Mouse (Mus musculus): ENCODE measurements at regions not wholly inside any gene's neighbourhood (a gene's known extent, or its start where the extent isn't known, plus 50 kb on each side); places are given as distances from the start of the nearest gene placed in this dataset.

GRCm38 (mm10) chr5:4498425-4498824 lies 259.4 kb downstream of the Fzd1 start:
- Histone ChIP-seq H3K4me3 (ENCODE audit: low read depth, low read length) (no peak overlapping the region), H3K27me3 (replicated peaks; ENCODE audit: control insufficient read depth, insufficient read depth, low read length) (no peaks in the 10 kb centered on the region), H3K4me1 (replicated peaks; ENCODE audit: control insufficient read depth, insufficient read depth, low read length) (0 out of 2 replicates have a peak, but pooled peaks cover 3% of the 10 kb centered on the region), H3K9me3 (ENCODE audit: control insufficient read depth) (no peaks in the 10 kb centered on the region), H3K9ac (ENCODE audit: low read depth, low read length) (no peak overlapping the region), H3K4me2 (replicated peaks; ENCODE audit: low read depth) (no peak overlapping the region), H3K36me3 (ENCODE audit: control insufficient read depth, insufficient read depth) (no peaks in the 10 kb centered on the region), H3K27ac (ENCODE audit: low read depth, low read length) (no peak overlapping the region)
- WGBS: 81% methylated on average over 3 of the region's 3 CpGs
- no peak for TF ChIP-seq CTCF (IDR thresholded peaks at IDR 0.05; ENCODE audit: low read depth)
- ATAC-seq: no peak

- no peak overlapping the region for H3K4me3 ChIP-seq (ENCODE audit: low read depth, low read length)
- no peak overlapping the region for H3K9ac ChIP-seq (ENCODE audit: low read depth, low read length)
- WGBS: 35% methylated on average over 3 of the region's 3 CpGs
- H3K4me2 ChIP-seq (replicated peaks; ENCODE audit: low read depth): peak overlapping the region; percentile 43; the same call in 1 of the 2 replicates
- no peak for TF ChIP-seq CTCF (IDR thresholded peaks at IDR 0.05; ENCODE audit: low read depth)
- 0 out of 2 replicates have a peak, but pooled peaks cover 3% of the 10 kb centered on the region for H3K4me1 ChIP-seq (replicated peaks; ENCODE audit: control insufficient read depth, insufficient read depth, low read length)
- H3K36me3 ChIP-seq (ENCODE audit: control insufficient read depth, insufficient read depth): no peaks in the 10 kb centered on the region
- no peak overlapping the region for H3K27ac ChIP-seq (ENCODE audit: low read depth, low read length)
- no peak for ATAC-seq
- no peaks in the 10 kb centered on the region for H3K27me3 ChIP-seq (replicated peaks; ENCODE audit: control insufficient read depth, insufficient read depth, low read length)
- H3K9me3 ChIP-seq (ENCODE audit: control insufficient read depth): no peaks in the 10 kb centered on the region
These were observed 261.0 kb downstream of the Fzd1 start for GRCm38 (mm10) chr5:4496907-4497200.

GRCm38 (mm10) chr5:4496132-4496906 lies 261.5 kb downstream of the Fzd1 start:
- H3K4me1 ChIP-seq (replicated peaks; ENCODE audit: control insufficient read depth, insufficient read depth, low read length): 0 out of 2 replicates have a peak, but pooled peaks cover 3% of the 10 kb centered on the region
- no peak overlapping the region for H3K9ac ChIP-seq (ENCODE audit: low read depth, low read length)
- 13% methylated on average over 20 of the region's 20 CpGs for WGBS
- no peaks in the 10 kb centered on the region for H3K9me3 ChIP-seq (ENCODE audit: control insufficient read depth)
- H3K36me3 ChIP-seq (ENCODE audit: control insufficient read depth, insufficient read depth): no peaks in the 10 kb centered on the region
- no peaks in the 10 kb centered on the region for H3K27me3 ChIP-seq (replicated peaks; ENCODE audit: control insufficient read depth, insufficient read depth, low read length)
- no peak overlapping the region for H3K4me3 ChIP-seq (ENCODE audit: low read depth, low read length)
- ATAC-seq: no peak
- H3K4me2 ChIP-seq (replicated peaks; ENCODE audit: low read depth): peak overlapping the region; percentile 43
- no peak for TF ChIP-seq CTCF (IDR thresholded peaks at IDR 0.05; ENCODE audit: low read depth)
- H3K27ac ChIP-seq (ENCODE audit: low read depth, low read length): no peak overlapping the region

GRCm38 (mm10) chr5:4495482-4495881 lies 262.4 kb downstream of the Fzd1 start:
- TF ChIP-seq CTCF (IDR thresholded peaks at IDR 0.05; ENCODE audit: low read depth): no peak
- Histone ChIP-seq H3K27ac (ENCODE audit: low read depth, low read length) (no peak overlapping the region), H3K36me3 (ENCODE audit: control insufficient read depth, insufficient read depth) (no peaks in the 10 kb centered on the region), H3K9ac (ENCODE audit: low read depth, low read length) (no peak overlapping the region), H3K4me1 (replicated peaks; ENCODE audit: control insufficient read depth, insufficient read depth, low read length) (0 out of 2 replicates have a peak, but pooled peaks cover 3% of the 10 kb centered on the region), H3K27me3 (replicated peaks; ENCODE audit: control insufficient read depth, insufficient read depth, low read length) (no peaks in the 10 kb centered on the region), H3K9me3 (ENCODE audit: control insufficient read depth) (no peaks in the 10 kb centered on the region), H3K4me2 (replicated peaks; ENCODE audit: low read depth) (no peak overlapping the region), H3K4me3 (ENCODE audit: low read depth, low read length) (no peak overlapping the region)
- WGBS: 72% methylated on average over 6 of the region's 6 CpGs
- no peak for ATAC-seq

GRCm38 (mm10) chr5:4486391-4487132 lies 271.3 kb downstream of the Fzd1 start:
- no peaks in the 10 kb centered on the region for H3K4me1 ChIP-seq (replicated peaks; ENCODE audit: control insufficient read depth, insufficient read depth, low read length)
- H3K36me3 ChIP-seq (ENCODE audit: control insufficient read depth, insufficient read depth): no peaks in the 10 kb centered on the region
- TF ChIP-seq CTCF (IDR thresholded peaks at IDR 0.05; ENCODE audit: low read depth): no peak
- no peak overlapping the region for H3K4me2 ChIP-seq (replicated peaks; ENCODE audit: low read depth)
- no peak overlapping the region for H3K27ac ChIP-seq (ENCODE audit: low read depth, low read length)
- H3K9ac ChIP-seq (ENCODE audit: low read depth, low read length): no peak overlapping the region
- no peaks in the 10 kb centered on the region for H3K9me3 ChIP-seq (ENCODE audit: control insufficient read depth)
- 88% methylated on average over 4 of the region's 4 CpGs for WGBS
- no peaks in the 10 kb centered on the region for H3K27me3 ChIP-seq (replicated peaks; ENCODE audit: control insufficient read depth, insufficient read depth, low read length)
- no peak for ATAC-seq
- no peak overlapping the region for H3K4me3 ChIP-seq (ENCODE audit: low read depth, low read length)

- H3K4me3 ChIP-seq (ENCODE audit: low read depth, low read length): no peak overlapping the region
- ATAC-seq: no peak
- no peaks in the 10 kb centered on the region for H3K9me3 ChIP-seq (ENCODE audit: control insufficient read depth)
- H3K27me3 ChIP-seq (replicated peaks; ENCODE audit: control insufficient read depth, insufficient read depth, low read length): no peaks in the 10 kb centered on the region
- H3K4me2 ChIP-seq (replicated peaks; ENCODE audit: low read depth): no peak overlapping the region
- H3K36me3 ChIP-seq (ENCODE audit: control insufficient read depth, insufficient read depth): no peaks in the 10 kb centered on the region
- no peak overlapping the region for H3K27ac ChIP-seq (ENCODE audit: low read depth, low read length)
- H3K4me1 ChIP-seq (replicated peaks; ENCODE audit: control insufficient read depth, insufficient read depth, low read length): no peaks in the 10 kb centered on the region
- TF ChIP-seq CTCF (IDR thresholded peaks at IDR 0.05; ENCODE audit: low read depth): no peak
- no peak overlapping the region for H3K9ac ChIP-seq (ENCODE audit: low read depth, low read length)
- WGBS: 70% methylated on average over 10 of the region's 10 CpGs
These were observed 272.1 kb downstream of the Fzd1 start for GRCm38 (mm10) chr5:4485542-4486390.

All from intestine, postnatal 0 days (tissue).